Mouse (Mus musculus) brain, adult 2 months (tissue): ENCODE results near the gene Olfr1201.

Source experiments
- DNase-seq: peaks from one replicate; pipeline ENCODE4 v3.0.0; 2011; ENCODE audit warnings: low read depth, low spot score

Gene Olfr1201

DNA sequence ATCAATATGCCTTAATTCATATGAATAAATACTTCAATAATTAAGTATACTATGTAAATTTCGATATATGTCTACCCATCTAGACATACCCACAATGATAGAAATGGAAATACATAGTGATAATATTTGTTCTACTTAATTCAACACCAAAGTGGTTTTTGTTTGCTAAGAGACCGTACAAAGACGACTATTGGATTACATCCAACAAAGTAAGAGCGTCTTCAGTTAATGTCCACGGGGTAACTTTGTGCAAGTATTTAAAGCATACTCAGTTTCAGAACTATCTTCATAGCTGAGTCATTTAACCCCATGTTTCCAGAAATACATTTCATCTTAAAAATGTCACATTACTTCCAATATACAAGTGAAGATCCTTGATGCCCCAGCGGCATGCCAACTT, at the start of gene Olfr1201:
Olfr1201 (plus strand) TSS at position 301 of the 400 bp plus-strand sequence.
- DNase-seq: no peak

DNA sequence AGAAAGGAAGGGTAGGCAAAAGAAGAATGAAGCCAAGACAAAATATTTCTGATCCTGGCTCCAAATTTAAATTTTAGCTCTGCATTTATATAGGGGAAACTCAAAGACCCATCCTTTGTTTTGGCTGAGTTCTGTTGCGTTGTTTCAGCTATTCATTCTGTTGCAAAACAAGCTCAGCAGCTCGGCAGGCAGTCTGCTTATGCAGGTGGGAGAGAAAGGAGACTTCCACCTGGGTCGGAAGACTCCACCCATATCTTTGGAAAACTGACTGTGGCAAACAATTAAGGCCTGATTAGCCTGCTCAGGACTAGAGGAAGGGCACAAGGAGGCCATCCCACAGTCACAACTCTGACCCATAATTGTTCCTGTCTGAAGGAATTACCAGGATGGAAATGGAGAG, 49.5 kb upstream of the Olfr1201 start:
- no peak for DNase-seq

DNA sequence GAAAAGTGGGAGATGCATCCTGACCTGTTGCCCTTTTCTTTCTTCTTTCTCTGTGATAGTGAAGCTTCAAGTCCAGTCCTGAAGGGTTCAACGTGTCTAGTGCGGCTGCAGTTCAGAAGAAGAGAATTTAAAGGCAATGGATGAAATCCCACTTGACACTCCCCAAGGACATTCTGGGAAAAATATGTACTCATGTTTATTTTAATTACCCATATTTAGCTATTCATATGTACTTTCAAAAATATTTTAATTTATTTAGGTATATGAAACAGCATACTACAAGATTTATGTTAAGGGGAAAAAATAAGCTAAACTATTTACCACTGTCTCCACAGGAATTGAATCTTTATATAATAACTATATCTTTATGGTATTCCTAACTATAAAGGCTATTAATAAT, 41.6 kb upstream of the Olfr1201 start, which contains the start of gene Olfr1198:
Olfr1198 (minus strand) TSS at position 101 of the 400 bp plus-strand sequence.
- no peak for DNase-seq

- no peak for DNase-seq
Observed at GRCm38 (mm10) chr2:88760369-88760768, 32.5 kb upstream of the Olfr1201 start, which contains the start of gene Olfr1199. Gene Olfr1199, minus strand, starts transcription at chr2:88760469.

DNA sequence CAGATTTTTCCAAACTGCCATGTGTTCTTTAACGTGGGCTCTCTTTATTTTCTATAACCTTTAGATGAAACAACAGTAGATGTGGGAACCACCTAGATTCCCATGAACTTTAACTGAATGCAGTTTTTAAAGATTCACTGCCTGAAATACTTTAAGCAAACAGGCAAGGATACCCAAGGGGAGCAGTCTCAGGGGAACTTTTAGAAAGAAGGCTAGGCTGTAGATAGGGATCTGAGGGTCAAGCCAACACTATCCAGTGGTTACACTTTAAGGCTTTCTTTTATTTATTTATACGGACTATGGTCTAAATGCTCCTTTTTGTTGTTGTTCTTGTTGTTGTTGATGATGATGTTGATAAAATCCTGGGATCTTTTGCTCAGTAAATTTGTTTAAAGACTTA, 22.4 kb upstream of the Olfr1201 start, which contains the start of gene Olfr1200:
Olfr1200 (minus strand) TSS at position 101 of the 400 bp plus-strand sequence.
- DNase-seq: no peak

DNA sequence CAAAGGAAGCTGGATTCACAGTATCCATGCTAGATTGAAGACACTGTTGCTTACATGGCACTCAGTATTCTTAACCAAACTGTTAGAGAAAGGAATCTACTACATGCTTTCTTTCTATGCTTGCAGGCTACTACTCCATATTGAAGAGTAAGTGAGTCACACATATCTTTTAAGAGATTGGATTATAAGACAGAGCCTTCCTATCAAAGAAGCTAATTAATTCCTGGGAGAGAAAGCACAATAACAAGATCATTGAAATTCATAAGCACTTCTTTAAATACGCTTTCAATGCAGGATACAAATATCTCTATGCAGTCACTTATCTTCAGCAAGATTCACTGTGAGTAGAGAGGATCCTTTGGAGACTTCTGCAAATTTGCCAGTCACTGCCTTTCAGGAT, 21.4 kb downstream of the Olfr1201 start, which contains the start of gene Olfr1202:
Olfr1202 (plus strand) TSS at position 301 of the 400 bp plus-strand sequence.
- DNase-seq: no peak

GRCm38 (mm10) chr2:88829437-88829836, 36.6 kb downstream of the Olfr1201 start, which contains the start of gene Olfr1205:
Gene Olfr1205, plus strand, starts transcription at chr2:88829737.
- no peak for DNase-seq

- DNase-seq: no peak
Observed at GRCm38 (mm10) chr2:88838477-88838876, 45.6 kb downstream of the Olfr1201 start.
